Mouse (Mus musculus) layer of hippocampus, postnatal 36 days (tissue): Measurements from ENCODE around the gene Parp3. TPM values are rescaled to one million over a fixed set of nuclear protein-coding genes. Genes with fewer than 3 reads are reported as not detected.

Experiments used
- DNase-seq, 2 experiments: peaks; one replicate each; pipeline ENCODE4 v3.0.0; 2022
- total RNA-seq, 2 experiments: library from RNA; stranded (reverse); gene quantifications; 2 replicates each; pipeline ENCODE4 v1.2.3; 2021

The Parp3 gene
- total RNA-seq, 2 experiments from 2014 or later: 3.1 to 3.2 TPM

DNA sequence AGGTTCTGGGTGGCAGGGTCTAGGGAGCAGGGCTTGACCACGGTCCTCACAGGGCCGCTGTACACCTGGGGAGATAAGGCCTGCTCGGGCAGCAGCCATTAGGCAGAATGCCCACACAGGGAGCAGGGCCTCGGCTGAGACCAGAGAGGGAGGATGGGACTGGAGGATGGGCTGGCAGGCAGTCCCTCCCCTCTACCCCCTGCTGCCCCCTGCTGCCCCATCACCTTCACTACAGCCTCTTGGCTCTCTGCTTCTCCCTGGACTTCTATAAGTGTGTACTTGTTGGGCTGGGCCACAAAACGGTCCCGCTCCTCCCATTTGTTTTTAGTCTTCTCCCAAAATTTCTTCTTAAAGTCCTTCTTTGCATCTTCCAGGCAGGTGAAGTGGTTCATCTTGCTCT is 2.3 kb downstream of the Parp3 start:
- DNase-seq: peak in 1 of 2 experiments; percentile 53

- peak in 1 of 2 experiments; percentile 2 for DNase-seq
Measured at GRCm38 (mm10) chr9:106473753-106474105, 3.0 kb downstream of the Parp3 start.

- peak in 1 of 2 experiments; percentile 5 for DNase-seq
Measured at GRCm38 (mm10) chr9:106473081-106473752, 3.5 kb downstream of the Parp3 start.

- peak in 1 of 2 experiments; percentile 3 for DNase-seq
Measured at GRCm38 (mm10) chr9:106472321-106472720, 4.4 kb downstream of the Parp3 start.

GRCm38 (mm10) chr9:106471892-106472291 is 4.9 kb downstream of the Parp3 start:
- DNase-seq: peak in 1 of 2 experiments; percentile 20

- DNase-seq: peak; percentile 0 to 1
Measured at GRCm38 (mm10) chr9:106470991-106471750, 5.6 kb downstream of the Parp3 start.

- no peak for DNase-seq
Measured at GRCm38 (mm10) chr9:106469776-106470175, 7.0 kb downstream of the Parp3 start.

DNA sequence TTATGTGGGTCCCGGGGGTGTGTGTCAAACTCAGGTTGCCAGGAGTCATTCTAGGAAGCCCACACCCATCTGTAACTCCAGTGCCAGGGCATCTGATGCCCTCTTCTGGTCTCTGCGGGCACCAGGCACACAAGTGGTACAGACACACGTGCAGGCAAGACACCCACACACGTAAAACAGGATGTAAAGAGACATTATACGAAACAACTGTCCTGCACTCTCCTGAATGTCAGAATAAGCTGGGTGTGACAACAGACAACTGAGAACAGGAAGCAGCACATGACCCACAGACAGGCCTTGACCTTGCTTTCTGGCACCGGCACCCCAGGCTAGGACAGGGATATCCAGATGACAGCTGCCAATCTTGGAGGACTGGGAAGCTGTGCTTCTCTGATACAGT is 7.4 kb downstream of the Parp3 start:
- DNase-seq: peak in 1 of 2 experiments; percentile 1

DNA sequence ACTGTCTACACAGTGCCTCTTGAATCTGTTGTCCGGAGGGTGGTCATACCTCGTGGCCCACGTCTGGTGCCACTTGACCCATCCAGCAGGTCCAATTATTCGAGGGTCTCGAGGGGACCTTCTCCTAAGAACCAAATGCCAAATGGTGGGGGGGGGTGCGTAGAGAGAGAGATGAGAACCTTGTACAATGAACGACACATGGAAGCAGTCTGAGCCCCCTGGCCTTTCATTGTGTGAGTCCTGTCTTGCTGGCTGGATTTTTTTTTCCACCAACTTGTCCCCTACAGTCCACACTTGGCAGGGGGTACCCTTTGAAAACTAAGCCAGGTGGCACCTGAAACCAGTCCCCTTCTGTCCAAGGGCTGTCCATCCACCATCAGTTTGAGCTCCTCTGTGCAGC is 9.0 kb downstream of the Parp3 start:
- no peak for DNase-seq

DNA sequence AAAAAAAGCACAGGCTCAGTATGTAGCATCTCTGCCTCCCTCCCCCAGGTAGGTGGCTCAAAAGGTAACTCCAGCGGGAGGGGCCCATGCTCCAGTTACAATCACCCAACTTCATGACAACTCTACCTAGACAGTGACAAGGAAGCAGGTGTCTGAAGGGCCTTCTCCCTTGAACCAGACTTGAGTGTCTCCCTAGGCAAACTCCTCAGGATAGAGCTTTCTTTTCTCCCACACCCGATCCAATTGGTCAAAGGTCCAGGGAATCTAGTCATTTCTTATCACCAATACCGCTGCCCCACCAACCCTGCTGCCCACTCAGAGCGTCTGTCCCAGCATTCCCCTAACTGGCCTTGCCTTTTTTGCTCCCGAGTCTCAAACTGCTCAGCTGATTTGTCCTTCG is 10.0 kb downstream of the Parp3 start:
- no peak for DNase-seq

GRCm38 (mm10) chr9:106465571-106466200 is 11.1 kb downstream of the Parp3 start, which contains the start of gene Gpr62:
Gene Gpr62 (minus strand): TSS chr9:106465938.
- DNase-seq: peak; percentile 67 to 69

- DNase-seq: peak; percentile 73 to 80
Measured at GRCm38 (mm10) chr9:106464751-106465541, 11.8 kb downstream of the Parp3 start.

DNA sequence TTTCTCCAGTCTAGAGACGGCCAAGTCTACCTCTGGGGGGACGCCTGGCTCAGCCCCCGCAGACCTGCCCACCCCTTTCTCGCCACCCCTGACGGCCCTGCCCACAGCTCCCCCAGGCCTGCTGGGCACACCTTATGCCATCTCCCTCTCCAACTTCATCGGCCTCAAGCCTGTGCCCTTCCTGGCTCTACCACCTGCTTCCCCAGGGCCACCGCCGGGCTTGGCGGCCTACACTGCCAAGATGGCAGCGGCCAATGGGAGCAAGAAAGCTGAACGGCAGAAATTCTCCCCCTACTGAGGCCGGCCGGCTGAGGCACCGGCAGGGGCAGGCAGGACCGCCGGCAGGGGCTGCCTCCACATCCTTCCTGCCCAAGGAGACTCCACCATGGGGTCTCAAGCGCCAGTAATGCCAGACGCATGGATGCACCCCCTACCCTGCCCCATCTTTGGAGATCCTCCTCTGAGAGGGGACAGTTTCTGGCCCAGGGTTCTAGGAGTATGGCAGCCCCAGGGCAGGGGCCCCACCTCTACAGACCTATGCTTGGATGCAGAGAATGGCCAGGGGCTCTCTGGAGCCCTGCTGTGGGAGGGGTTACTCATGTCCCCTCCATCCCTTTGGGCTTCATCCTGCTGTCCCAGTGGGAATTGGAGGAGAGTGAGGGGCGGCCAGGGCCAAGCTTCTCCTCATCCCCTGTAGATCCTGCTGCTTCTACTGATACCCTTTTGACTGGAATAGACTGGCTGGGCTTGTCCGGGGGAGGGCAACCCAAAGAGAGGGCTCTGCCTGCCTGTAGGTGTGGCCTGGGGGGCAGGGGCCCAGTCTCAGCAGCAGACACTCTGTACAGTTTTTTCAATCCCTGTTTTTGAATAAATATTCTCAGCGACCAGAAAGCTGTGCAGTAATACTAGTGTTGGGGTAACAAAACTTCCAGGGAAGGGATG is 13.4 kb downstream of the Parp3 start:
- no peak for DNase-seq

- DNase-seq: no peak
Measured at GRCm38 (mm10) chr9:106462430-106462800, 14.3 kb downstream of the Parp3 start.

DNA sequence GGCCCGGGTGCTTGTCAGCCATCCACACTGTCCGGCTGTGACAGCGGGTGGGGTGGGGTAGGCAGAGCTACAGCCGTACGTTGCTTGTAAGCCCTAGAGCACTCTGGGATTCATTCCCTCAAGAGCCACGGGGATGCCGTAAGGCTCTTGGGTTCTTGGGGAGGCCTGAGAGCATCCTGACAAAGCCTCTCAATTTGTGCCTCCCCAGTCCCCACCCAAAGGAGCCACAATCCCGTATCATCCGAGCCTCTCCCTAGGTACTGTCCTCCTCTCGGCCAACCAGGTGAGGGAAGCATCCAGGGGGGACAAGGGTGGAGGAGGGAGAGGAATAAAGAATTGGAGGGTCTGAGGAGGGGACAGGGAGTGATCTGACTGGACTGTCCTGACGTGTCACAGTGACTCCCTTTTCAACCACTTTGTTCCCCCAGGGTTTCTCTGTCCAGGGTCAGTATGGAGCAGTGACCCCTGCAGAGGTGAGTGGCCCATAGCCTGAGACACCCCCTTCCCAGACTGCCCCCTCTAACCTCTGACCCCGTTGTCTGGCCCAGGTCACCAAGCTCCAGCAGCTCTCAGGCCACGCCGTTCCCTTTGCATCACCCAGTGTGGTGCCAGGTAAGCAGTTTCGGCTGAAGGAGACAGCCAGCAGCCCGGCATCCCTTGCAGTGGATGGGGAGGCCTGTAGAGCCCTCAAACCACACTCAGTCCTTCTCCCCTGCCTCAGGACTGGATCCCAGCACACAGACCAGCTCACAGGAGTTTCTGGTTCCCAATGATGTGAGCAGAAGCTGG is 14.9 kb downstream of the Parp3 start:
- DNase-seq: no peak

DNA sequence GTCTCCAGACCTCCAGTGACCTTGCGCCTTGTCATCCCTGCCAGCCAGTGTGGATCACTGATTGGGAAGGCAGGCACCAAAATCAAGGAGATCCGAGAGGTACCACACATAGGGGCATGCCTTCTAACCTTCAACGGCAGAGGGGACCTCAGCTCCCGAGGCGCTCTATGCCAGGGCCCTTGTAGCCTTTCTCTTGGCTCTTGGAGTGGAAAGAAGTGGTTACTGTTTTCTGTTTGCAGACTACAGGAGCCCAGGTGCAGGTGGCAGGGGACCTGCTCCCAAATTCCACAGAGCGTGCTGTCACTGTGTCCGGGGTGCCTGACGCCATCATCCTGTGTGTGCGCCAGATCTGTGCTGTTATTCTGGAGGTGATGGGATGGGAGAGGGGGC is 15.7 kb downstream of the Parp3 start:
- DNase-seq: no peak

GRCm38 (mm10) chr9:106460401-106461025 is 16.2 kb downstream of the Parp3 start:
- DNase-seq: no peak

GRCm38 (mm10) chr9:106459946-106460345 is 16.8 kb downstream of the Parp3 start:
- DNase-seq: no peak

GRCm38 (mm10) chr9:106457920-106458319 is 18.8 kb downstream of the Parp3 start:
- no peak for DNase-seq

GRCm38 (mm10) chr9:106457163-106457559 is 19.6 kb downstream of the Parp3 start:
- DNase-seq: no peak
